Mouse (Mus musculus) C2C12 (cell line): ENCODE results near the gene Clk2.

Source experiments
- CTCF ChIP-seq: IDR thresholded peaks from one replicate; pipeline ENCODE4 v1.5.1; 2011; ENCODE audit not compliant: control insufficient read depth, insufficient read depth, insufficient read length
- MAX ChIP-seq: IDR thresholded peaks from one replicate; pipeline ENCODE4 v1.6.1; 2011; ENCODE audit warnings: mild to moderate bottlenecking, control low read depth
- USF1 ChIP-seq: IDR thresholded peaks from one replicate; pipeline ENCODE4 v1.6.1; 2011; ENCODE audit warnings: low read depth, mild to moderate bottlenecking, control low read depth, moderate library complexity

DNA sequence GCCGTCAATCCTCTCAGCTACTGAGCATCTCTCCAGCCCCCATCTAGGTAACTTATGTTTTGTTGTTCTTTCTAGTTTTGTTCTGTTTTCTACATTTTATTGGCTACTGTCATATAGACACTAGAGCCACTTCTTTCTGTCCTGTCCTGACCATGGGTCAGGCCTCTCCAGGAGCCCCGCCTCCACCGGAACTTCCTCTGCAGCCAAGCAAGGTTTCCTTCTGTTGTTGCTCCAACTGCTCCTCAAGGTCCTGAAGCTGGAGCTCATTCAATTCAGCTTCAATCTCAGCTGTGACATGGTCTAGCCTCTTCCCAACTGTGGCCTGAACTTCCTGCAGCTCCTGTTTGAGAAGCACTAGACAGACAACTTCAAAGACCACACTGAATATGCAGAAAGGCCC is 34.7 kb upstream of the Clk2 start:
- TF ChIP-seq CTCF (no peak), USF1 (no peak), MAX (no peak)
